Mouse (Mus musculus) ES-E14 (cell line): ENCODE data around the gene 2700049A03Rik.

Experiments
- CHD2 ChIP-seq: IDR thresholded peaks from 2 replicates; pipeline ENCODE4 v1.6.1; 2014; ENCODE audit warnings: mild to moderate bottlenecking, low read depth, low read length, inconsistent platforms
- HCFC1 ChIP-seq: IDR thresholded peaks from 2 replicates; pipeline ENCODE4 v1.6.1; 2012; ENCODE audit warnings: low read length, inconsistent platforms, borderline replicate concordance; ENCODE audit not compliant: insufficient read depth
- ZNF384 ChIP-seq: IDR thresholded peaks from 2 replicates; pipeline ENCODE4 v1.6.1; 2012; ENCODE audit warnings: low read depth, low read length, inconsistent platforms

- TF ChIP-seq CHD2 (no peak), ZNF384 (no peak), HCFC1 (no peak)
These were observed 1.1 kb upstream of the 2700049A03Rik start for GRCm38 (mm10) chr12:71135581-71135980.
